Mouse (Mus musculus): ENCODE data around the gene Vps35l.

Vps35l gene

DNA sequence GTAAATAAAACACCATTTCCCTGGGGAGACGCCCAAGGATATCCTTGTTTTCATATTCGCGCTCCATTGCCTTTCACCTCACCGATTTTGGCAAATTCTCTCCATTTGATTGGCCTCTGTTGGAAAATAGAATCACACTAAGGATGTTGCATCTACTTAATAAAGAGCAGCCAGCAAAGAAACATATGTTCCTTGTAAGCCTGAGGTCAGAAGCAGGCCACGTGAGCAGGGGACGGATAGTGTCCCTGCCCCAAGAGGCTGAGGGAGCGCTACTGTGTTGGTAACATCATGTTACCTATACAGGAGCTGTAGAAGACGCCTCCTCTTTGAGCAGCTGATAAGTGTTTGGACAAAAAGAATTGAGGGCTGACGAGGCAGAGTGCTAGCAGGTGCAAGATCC, 36.5 kb downstream of the Vps35l start:
- DNase-seq (ENCODE audit: low read depth, low spot score) = no peak

DNA sequence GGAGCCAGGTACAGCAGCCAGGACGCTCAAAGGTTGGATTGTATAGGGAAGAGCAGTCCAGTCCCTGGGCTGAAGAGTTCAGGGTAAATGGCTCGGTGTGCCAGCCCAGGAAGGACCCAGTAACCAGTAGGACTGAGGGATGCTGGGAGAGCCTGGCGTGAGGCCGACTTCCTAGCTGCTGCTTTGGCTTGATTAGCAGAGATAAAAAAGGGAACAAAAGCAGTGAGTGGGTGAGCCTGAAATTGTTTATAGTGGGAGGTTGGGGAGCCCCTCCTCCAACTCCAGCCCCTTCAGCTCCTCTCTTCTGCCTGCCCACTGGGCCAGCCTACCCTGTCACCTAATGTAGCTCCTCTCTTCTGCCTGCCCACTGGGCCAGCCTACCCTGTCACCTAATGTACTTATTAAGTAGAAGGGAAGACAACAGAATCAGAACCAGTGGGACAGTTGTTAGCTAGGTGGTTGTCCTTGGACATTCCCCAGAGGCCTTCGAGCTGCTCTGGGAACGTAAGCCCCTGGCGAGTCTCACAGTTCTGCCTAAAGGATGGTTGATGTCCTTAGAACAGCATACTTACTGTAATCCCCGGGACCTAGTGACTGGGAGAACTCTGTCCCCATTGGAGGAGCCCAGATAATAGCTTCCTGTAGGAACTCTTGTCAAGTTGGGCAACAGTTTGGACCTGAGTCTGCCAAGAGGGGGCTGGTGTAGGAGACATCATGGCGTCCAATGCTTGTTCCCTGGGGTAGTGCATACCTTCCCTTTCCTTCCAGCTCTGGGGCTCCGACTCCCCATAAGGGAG, 37.8 kb downstream of the Vps35l start:
- DNase-seq (ENCODE audit: low read depth, low spot score) = no peak

DNA sequence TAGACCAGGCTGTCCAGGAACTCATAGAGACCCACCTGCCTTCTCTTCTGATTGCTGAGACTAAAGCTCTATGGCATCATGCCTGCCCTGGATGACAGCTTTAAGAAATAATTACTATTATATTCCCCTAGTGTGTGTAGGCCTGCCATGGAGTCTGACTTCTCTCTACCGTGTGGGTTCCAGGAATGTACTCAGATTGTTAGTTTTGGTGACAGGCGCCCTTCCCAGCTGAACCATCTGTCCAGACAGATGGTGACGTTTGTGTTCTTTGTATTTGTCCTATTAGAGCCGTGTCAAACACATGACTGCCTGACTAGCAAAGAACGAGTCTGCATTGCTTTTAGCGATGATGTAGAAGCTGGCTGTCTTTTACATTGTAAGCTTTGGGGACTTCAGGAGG, 38.5 kb downstream of the Vps35l start:
- DNase-seq (ENCODE audit: low read depth, low spot score) = no peak

DNA sequence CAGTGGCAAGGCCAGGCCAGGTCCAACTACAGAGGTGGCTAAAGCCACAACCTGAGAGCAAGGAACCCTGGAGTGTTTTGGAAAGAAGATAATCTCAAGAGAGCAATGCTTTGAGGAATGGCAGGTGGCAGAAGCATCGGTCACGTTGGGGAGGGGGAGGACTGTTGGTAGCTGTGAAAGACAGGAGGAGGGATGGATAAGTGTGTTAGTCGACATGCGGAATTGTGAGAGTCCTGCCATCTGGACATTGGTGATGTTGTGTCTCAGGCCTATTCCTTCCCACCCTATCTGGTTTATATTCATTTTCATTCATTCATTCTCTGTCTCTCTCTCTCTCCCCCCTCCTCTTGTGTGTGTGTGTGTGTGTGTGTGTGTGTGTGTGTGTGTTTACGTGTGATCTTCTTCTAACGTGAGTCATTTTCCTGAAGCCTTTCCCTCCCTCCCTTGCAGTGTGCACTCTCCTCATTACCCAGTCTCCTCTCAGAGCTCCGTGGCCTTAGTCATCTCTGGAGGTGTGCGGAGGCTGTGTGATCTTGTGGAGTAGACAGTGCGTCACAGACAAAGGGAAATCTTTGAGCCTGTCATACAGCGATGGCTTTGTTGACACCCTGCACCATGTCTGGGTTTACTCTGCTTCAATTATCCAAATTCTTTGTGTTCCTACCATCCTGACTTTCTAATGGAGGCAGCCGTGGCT, 43.4 kb downstream of the Vps35l start:
- DNase-seq (ENCODE audit: low read depth, low spot score) = no peak

DNA sequence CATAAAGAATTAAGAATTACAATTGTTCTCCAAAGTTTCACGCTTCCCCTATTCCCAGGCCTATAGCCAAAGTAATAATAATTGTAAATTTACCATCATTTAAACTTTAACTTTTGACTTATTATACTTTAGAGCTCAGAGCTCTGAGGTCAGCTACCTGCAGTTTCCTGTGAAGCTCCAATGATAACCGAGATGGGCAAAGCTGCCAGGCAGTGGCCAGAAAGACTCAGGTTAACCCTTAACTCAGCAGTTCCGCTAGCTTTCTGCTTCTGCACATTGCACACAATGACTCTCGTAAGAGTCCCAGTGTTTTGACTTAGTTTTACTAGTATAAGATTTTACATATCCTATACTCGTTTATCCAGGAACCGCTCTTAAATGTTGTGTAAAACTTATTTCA, 46.1 kb downstream of the Vps35l start:
- DNase-seq (ENCODE audit: low read depth, low spot score) = no peak

DNA sequence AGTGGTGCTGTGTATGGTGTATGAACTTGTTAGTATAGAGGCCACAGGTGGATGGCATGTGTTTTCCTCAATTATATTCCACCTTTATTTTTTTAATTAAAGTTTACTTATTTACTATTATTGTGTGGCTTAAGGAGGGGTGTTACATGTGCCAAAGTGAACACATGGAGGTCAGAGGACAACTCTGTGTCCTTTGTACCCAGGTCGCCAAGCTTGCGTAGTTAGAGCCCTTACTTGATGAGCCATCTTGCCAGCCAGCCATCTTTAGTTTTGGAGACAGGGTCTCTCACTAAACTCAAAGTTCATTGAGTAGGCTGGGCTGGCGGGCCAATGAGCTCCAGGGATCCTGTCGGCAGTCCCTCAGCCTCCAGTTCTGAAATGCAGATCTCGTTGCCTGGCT, 47.3 kb downstream of the Vps35l start:
- DNase-seq (ENCODE audit: low read depth, low spot score) = no peak

DNA sequence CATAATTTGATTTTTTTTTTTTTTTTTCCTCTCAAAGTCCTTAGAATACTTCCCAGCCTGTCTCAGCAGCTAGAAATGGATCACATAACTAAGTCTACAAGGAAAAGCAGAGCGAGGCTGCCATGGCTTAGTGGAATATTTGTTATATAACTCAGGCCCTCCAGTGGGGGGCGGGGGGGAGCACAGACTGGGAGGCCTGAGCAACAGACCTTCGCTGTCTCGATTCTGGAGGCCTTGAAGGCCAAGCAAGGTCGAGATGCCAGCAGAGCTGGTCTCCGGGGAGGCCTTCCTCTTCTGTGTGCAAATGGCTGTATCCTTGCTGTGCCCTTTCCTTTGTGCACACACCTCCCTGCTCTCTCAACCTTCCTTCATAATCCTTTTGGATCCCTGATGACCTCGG, 48.5 kb downstream of the Vps35l start:
- DNase-seq (ENCODE audit: low read depth, low spot score) = no peak

DNA sequence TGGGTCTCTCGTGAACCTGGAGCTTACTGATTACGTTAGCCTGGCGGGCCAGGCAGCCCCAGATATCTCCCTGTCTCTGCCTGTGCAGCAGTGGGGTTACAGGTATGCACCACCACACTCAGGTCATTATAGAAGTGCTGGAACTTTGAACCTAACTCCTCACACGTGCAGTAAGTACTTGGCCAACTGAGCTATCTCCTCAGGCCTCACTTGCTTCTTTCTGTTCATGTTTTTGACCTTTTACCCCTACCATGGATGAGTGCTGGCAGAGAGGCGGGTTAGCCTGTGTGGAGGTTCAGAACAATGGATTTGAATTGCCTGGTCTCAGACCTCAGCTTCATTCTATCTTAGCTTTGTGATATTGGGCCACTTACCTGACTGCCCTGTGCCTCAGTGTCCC, 50.3 kb downstream of the Vps35l start:
- no peak for DNase-seq (ENCODE audit: low read depth, low spot score)

DNA sequence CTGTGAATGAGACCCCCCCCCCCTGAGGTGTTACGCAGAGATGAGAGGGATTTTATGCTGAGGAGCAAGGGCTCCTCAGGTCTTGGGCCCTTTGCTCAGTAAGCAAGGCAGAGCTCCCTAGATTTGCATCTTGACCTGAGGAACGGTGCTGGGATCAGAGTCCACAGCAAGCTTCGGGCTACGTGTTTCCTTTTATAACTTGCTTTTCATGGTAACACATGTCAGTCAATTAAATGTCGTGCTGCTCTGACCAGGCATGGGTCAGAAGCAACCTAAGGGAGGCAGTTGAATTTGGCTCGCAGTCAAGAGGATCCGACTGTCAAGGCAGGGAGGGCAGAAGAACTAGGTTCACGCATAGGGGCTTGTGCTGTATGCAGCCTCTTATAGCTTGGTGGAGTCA, 53.9 kb downstream of the Vps35l start:
- no peak for DNase-seq (ENCODE audit: low read depth, low spot score)

DNA sequence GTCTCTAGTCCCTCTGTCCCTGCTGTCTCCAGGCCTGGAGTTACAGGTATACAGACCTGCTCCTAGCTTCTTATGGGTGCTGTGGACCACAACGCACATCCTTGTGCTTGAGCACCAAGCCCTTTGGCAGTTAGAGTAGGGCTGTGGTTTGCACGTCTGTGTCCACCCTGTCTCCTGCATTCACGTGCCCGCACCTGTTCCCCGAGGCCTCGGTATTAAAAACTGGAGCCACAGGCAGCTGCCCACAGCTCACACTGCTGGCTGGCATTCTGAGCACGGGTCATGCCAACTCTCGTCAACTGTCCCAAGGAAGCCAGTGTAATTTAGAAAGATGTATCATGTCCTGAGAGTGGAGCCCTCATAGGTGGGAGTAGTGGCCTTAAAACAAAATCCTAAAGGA, 55.8 kb downstream of the Vps35l start:
- no peak for DNase-seq (ENCODE audit: low read depth, low spot score)

DNA sequence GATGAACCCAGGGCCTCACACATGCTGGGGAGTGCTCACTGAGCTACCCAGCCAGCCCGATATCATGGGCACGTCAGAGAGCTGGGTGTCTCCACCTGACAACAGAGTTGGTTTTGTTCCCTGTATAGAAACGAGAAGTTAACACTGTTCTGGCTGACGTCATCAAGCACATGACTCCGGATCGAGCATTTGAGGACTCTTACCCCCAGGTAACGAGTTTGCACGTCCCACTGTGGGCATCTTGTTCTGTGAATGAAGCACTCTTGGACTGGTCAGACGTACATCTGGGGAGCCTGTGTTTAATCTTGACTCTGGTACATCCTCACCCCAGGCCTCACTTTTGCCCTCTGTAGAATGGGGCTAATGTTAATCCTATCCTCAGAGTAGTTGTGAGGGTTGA, 56.8 kb downstream of the Vps35l start:
- no peak for DNase-seq (ENCODE audit: low read depth, low spot score)

DNA sequence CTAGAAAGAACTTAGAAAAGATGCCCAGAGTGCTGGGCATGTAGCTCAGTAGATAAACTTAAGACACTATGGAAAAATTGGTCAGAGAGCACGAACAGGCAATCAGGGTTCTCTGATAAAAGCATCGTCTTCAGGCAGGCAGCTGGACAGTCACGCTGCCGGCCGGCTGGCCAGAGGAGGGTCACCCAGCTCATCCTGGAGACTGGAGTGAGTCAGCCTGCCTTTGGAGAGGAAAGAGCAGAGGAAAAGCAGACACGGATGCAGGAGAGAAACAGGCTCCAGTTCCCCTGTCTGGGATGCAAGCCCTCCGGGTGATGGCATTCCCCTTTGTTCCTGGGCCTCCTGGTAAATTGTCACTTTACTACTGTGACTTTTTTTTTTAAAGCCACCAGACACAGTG, 57.6 kb downstream of the Vps35l start:
- no peak for DNase-seq (ENCODE audit: low read depth, low spot score)

DNA sequence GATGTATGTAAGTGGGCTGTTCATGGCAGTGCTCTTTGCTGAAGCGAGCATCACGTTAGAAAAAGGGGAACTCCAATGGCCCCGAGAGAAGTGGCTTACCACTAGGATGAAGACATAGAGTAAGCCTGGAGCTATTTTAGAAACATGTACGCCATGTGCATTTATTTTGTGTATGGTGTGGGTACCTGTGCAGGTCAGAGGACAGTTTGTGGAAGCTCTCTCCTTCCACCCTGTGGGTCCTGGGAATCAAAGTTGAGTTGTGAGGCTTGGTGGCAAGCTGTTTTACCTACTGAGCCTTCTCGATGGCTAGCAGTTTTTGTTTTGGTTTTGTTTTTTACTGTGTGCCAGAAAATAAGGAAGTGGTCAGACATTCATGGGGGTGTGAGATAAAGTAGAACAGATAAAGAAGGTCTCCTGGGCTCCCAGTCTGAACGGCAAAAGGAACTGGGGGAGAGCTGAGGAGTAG, 58.1 kb downstream of the Vps35l start:
- DNase-seq (ENCODE audit: low read depth, low spot score) = no peak

DNA sequence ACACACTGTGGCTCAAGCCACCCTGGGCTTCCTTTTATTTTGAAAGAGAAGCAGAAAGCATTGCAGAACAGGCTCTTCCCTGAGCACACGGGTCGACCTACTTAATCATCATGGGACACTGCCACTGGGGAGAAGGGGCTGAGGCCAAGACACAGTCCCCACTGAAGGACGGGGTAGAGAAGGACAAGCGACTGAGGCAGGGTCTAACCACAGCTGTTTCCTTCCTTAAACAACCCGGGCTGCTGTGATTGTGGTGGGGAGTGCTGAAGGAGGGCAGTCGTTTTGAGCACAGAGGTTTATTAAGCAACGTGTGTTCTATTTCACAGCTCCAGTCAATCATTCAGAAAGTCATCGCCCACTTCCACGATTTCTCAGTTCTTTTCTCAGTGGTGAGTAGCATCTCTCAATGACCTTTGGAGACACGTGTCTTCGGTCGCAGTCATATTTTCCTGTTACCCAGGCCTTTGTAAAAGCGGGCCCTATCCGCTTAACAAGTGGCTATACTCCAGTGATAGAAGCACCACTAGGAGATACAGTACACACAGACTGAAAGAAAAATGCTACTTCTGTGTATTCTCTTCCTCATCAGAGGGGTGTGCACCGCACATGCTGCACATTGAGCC, 60.2 kb downstream of the Vps35l start:
- no peak for DNase-seq (ENCODE audit: low read depth, low spot score)

DNA sequence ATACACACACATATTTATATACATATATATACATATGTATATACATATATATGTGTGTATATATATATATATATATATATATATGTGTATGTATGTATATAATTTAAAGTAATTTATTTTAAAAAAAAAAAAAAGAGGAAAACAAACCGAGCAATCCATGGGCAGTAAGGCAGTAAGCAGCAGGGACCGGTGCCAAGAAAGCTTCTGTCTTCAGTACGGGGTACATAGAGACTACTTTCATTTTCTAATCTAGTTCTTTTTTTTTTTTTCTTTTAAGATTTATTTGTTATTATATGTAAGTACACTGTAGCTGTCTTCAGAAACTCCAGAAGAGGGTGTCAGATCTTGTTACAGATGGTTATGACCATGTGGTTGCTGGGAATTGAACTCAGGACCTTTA, 61.8 kb downstream of the Vps35l start:
- DNase-seq (ENCODE audit: low read depth, low spot score) = no peak

DNA sequence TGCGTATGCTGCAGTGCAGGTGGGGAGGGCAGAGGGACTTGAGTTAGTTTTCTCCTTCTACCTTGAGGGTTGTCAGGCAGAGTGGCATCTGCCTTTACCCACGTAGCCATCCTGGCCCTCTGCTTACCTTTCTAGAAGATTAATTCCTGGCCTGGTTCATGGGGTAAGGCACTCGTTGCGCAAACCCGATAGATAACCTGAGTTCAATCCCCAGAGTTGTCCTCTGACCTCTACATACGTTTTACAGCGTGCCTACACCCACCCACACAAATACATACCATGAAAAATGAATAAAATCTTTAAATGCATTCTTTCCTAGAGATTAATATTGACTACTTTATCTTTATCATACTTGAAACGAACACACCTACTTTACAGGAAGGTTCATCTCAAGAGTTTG, 63.4 kb downstream of the Vps35l start:
- no peak for DNase-seq (ENCODE audit: low read depth, low spot score)

DNA sequence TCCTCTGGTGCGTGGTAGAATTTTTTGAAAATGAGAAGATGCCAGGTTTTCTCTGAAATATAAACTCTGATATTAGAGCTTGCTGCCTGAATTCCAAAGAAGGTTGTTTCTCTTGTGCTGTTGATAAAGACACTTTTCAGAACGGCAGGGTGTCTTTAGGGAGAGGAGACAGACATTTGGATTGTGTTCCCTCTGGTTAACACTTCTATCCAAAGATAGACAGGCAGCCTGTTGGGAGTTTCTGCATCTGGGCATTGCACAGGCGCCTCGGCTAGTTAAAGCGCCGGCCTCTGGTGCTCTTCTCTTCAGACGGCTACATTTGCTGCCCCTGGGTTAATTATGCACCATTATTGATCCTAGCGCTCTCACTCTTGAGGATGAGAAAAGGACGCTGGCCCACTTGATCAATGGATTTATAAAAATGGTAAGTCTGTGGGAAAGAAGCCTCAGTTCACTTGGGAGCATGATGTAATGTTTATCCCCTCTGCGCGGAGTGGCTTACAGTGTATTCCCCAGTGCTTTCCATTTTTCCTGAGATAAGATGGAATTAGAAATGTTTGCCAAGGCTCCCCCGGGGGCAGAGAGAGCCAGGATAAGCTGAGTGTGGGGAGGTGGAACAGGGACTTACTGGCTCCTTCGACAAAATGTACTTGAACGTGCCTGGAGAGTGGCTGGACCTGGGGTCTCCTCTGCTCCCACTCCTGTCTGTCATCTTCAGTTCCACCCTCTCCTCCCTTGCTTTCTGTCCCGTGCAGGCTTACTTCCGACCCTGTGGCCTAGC, 66.8 kb downstream of the Vps35l start:
- no peak for DNase-seq (ENCODE audit: low read depth, low spot score)

DNA sequence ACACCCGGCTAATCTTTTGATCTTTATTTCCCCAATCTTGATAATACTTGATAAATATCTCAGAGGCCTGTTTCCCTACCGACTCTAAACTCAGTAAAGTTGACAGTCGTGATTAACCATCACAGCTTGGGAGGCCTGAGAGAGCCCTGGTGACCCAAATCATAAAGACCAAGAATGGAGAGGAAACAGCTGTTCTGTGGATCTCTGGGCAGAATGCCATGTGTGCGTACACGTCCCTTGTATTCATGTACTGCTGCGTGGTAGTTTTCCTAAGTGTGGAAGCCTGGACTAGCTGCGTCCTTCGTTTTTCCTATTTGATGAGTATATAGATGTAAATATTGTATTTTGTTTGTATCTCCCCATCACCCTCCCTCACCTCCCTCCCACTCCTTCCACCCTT, 67.9 kb downstream of the Vps35l start:
- DNase-seq (ENCODE audit: low read depth, low spot score) = no peak

DNA sequence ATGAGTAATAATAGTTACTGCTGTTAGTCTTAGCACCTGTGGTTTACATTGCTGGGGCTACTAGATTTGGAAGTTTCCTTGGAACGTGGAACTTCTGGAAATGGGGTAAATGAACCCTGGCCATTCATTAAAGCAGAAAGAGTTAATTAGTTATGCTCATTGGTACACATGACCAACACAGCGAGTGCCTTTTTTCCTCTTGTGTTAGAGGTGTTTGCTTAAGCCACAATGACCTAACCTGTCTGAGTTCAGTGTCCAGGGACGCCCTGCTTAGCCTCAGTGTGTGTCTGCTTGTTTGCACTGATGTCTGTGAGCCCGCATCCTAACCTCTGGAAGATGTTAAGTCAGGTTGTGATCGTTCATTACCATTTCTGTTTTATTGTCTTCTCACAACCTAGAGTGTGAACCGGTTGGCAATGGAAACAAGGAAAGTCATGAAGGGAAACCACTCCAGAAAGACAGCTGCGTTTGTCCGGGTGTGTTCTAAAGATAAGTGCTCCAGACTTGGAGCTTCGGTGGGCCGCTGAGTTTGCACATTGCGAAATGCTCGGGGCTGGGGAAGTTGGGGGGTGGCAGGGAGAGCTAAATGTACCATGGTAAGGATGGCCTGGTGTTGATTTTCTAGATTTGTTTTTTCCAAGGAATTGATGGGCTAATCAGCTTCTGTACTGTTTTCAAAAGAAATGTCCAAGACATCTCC, 71.5 kb downstream of the Vps35l start:
- no peak for DNase-seq (ENCODE audit: low read depth, low spot score)

DNA sequence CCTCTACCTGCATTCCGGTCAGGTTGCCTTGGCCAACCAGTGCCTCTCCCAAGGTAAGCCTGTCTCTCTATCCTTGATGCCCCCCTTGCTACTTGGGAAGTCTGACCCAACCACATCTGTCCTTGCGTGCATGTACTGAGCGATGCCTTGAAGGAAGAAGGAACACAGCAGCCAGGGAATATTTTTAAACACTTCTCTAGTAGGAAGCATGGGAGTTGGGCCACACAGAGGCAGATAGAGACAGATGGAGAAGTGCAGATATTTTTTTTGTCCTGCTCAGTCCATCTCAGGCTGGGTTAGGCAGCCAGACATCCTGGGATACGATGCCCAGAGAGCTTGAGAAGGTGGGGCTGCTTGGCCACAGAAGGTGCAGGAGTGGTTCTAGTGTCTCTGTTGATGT, 73.6 kb downstream of the Vps35l start:
- no peak for DNase-seq (ENCODE audit: low read depth, low spot score)

DNA sequence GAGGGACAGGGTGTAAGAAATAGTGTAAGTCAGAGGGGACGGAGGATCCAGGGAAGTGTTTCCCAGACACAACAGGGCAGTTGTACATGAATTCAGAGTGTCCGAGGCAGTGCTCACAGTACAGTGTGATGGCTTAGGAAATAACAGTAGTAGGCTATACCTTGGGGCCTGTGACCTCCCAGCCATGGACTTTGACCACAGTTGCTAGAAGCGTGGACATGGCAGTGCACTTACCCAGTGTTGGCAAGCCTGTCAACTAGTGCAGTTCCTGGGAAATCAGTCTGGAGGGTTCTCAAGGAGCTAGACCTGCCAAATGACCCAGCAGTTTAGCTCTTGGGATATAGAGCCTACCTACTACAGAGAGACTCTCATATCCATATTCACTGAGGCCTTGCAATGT, 76.2 kb downstream of the Vps35l start:
- no peak for DNase-seq (ENCODE audit: low read depth, low spot score)

DNA sequence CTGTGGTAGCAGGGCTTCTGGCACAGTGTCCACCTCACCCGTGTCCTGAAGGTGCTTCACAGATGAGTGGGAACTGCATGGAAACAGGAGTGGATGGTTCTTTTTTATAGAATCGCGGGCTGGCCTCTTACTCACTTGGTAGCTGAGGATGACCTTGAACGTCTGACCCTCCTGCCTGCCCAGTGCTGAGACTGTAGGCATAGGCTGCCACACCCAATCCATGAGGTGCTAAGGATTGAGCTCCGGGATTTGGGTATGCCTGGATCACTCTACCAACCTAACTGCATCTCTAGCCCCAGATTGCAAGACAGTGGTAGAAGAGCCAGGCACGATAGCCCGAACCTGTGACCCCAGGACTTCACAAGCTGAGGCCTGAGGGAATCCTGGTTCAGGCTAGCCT, 77.7 kb downstream of the Vps35l start:
- peak; percentile 57 for DNase-seq (ENCODE audit: low read depth, low spot score)
